Mouse (Mus musculus): Measurements from ENCODE around the gene Lrba.

DNA sequence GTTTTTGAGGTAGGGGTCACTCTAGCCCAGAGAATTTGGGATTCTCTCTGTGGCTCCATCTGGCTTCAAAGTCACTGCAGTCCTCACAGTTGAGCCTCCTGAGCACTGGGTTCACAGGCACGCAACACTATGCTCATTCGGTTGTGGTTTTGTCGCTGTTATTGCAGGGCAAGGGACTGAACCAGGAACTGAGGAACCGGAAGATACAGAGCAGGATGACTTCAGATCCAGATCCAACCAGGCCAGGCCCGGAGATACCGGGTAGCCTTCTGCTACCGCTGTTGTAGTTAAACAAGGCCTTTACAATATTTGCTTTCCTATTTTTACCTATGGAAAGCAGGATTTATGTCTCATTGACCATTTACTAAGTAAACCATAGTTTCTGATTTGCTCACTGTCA lies 44.8 kb upstream of the Lrba start:
- TF ChIP-seq POLR2A (IDR thresholded peaks at IDR 0.05; ENCODE audit: insufficient read length, low read depth) (no peak), E2F4 (IDR thresholded peaks at IDR 0.05; ENCODE audit: insufficient read depth) (no peak), MAX (IDR thresholded peaks at IDR 0.05; ENCODE audit: low read depth) (no peak), USF1 (IDR thresholded peaks at IDR 0.05; ENCODE audit: low read depth) (no peak), REST (IDR thresholded peaks at IDR 0.05; ENCODE audit: insufficient read depth, insufficient read length) (no peak), SRF (IDR thresholded peaks at IDR 0.05; ENCODE audit: control insufficient read depth, insufficient read length, low read depth) (no peak), TCF12 (IDR thresholded peaks at IDR 0.05; ENCODE audit: insufficient read depth, poor library complexity, severe bottlenecking) (no peak), CEBPB (IDR thresholded peaks at IDR 0.05; ENCODE audit: insufficient read depth, poor library complexity, severe bottlenecking) (no peak), MYOD1 (IDR thresholded peaks at IDR 0.05; ENCODE audit: control insufficient read depth in 1 of 3, insufficient read length in 2 of 3, low read depth in 2 of 3) (no peak)
